Mouse (Mus musculus): ENCODE measurements at regions not wholly inside any gene's neighbourhood (a gene's known extent, or its start where the extent isn't known, plus 50 kb on each side); places are given as distances from the start of the nearest gene placed in this dataset.
"Not testable (repeated sequence)": the region's sequence is repeated elsewhere in the genome, so short reads cannot be mapped to it uniquely, and the experiment has no call there.

DNA sequence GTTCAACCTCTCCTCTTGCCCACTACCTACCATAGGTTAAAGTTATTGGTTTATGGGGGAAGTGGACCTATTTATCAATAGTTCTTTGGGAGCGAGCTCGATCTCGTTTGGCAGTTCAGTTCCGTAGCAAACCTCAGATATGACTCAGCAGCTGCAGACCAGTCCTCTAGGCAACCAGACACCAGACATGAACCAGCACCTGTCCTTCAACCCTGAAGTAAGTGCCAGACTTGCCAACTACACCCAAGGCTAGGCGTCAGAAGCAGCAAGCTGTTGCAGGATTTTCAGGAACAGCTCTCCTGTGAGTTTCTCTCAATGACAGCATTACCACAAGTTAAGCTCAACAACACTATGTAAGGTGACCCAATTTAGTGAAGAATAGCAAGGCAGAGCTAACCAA is 53.3 kb upstream of the Trdn start:
- DNase-seq (ENCODE audit: low spot score in 2 of 2) = no peak

DNA sequence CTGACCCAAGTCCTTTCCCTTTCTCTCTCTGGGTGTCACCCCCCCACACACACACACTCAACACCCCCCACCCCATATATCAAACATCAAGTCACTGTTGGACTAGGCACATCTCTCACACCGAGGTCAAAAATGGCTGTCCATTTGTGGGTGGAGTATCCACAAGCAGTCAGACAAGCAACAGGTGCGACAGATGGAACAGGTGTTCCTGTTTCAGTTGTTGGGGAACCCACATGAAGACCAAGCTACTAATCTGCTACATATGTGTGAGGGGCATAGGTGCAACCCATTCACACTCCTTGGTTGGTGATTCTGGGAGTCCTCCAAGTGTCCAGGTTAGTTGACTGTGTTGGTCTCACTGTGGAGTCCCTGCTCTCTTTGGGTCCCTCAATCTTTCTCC is 58.1 kb upstream of the Trdn start:
- DNase-seq (ENCODE audit: low spot score in 2 of 2) = no peak

DNA sequence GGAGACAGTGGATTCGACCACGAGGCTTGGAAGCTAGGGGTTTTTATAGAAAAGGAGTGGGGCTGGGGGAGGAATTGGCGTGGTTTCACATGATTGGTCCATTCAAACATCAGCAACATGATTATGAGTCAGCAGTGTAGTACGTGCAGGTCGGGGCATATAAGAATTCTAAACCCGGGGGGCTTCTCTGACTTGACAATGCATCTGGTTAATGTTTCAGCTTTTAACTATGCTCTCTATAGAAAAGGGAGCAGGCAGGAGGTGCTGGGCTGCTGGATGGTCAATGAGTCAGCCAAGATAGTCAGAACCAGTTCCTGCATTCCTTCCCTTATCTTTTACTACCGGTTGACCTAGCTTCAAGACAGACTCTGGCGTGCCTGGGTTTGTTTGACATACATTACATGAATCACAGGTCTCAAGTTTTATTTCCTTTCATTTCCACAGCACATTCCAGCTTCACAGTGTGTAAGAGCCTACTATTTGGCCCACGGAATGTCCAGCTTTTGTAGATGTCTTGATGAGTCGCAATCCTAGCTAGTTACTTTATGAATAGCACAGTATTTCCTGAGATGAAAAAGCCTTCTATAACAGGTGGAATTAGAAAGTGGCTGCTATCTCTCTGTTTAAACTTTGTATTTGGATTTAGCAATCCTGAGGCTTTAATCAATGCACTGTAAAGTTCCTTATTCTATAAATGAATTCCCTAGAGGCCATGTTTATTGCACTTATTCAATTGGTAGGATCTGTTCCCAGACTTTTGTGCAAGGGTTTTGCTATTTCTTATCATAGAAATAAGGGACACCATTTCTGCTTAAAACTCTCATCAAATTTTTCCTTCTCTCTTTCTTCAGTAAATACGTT is 94.7 kb upstream of the Nkain2 start:
- DNase-seq (ENCODE audit: low spot score in 2 of 2) = no peak

DNA sequence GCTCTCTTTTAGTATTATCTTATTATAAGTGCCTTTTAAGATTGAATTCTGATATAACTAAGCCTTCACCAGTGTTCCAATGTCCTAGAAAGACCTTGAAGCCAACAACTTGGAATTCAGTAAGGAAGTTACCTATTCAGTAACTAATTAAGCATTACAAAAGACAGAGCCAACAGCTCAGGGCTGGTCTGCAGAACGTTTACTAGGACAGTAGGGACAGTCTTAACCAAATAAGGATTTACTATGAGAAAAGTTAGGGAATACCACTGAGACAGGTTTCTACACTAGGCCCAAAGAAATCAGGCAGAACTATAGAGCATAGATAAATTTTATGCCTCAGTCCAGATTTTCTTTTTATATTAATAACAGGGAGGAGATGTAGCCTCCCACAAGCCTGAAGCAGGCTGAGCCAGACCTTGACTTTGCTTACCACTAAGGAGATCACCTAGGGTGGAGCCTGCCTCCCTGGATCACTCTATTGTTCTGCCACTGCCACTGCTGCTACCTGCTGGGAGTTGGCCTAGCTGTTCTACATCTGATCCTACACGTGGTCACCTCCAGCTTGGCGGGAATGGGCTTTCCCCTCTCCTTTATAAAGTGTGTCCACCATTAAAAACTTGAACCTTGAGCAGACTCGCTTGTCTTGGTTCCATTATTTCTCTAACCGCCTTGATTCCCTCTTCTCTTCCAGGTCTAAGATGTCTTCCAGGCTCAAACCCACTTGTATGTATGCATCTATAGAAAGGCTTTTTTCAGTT is 68.2 kb upstream of the Nkain2 start:
- DNase-seq (ENCODE audit: low spot score in 2 of 2) = not testable (repeated sequence)

DNA sequence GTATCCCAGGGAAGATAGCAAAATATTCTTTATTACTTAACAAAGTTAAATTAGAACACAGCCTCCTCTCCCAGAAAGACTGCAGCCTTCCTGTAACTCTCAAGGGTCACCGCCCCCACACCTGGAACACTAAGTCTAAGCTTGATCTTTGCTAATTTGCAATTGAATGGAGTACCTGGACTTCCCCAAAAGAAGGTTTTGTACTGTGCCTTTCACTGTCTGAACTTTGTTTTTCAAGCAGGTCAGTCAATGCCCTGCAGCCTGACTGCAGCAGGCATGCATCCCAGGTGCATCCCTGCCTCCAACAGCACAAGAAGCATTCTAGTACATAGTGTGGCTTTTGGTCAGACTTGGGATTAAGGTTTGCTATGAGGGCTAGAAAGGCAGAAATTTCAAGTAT is 67.2 kb upstream of the Nkain2 start:
- peak in 1 of 2 experiments; percentile 16 for DNase-seq (ENCODE audit: low spot score in 2 of 2)

DNA sequence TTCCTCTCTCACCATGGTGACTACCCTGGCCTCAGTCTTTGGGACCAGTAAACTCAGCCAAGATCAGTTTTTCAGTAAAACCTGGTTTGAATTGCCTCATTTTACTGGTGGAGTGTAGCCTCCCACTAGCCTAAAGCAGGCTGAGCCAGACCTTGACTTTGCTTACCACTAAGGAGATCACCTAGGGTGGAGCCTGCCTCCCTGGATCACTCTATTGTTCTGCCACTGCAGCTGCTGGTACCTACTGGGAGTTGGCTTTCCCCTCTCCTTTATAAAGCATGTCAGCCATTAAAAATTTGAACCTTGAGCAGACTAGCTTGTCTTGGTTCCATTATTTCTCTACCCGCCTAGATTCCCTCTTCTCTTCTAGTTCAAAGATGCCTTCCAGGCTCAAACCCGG is 63.5 kb upstream of the Nkain2 start:
- DNase-seq (ENCODE audit: low spot score in 2 of 2) = not testable (repeated sequence)

DNA sequence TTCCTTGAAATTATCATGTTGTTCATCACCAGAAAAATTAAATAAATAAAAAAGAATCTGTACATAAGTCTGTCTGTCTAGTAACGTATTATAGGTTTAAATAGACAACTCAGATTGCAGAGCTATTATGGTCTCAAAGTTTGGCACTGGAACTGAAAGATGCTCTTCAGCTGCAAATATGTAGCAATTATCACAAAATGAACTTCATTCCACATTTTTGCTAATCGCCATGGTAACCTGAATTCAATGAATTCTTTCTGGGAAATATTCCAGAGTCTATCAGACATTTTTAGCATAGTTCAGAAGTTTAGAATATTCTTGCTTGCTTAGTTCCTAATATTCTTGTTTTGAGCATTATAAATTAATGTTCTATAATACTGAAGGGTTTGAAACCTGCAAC is 62.2 kb upstream of the Nkain2 start:
- no peak for DNase-seq (ENCODE audit: low spot score in 2 of 2)

DNA sequence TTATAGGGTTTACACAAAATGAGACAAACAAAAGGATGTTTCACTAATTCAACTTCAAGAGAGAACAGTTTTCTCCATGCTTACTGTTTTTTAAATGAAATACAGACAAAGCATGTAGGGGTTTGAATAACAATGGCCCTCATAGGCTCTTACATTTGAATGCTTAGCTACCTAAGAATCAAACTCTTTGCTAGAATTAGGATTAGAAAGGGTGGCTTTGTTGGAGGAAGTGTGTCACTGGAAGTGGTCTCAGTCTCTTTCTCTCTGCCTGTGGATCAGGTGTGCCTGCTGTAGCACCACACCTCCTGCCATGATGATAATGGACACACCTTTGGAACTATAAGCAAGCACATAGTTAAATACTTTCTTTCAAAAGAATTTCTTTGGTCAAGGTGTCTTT is 52.8 kb upstream of the Nkain2 start:
- DNase-seq (ENCODE audit: low spot score in 2 of 2) = no peak
